Mouse (Mus musculus) spleen, adult 2 months (tissue): ENCODE measurements around the gene Tmem131. TPM values are rescaled to one million over a fixed set of nuclear protein-coding genes. Genes with fewer than 3 reads are reported as not detected.

Source experiments
- DNase-seq, 2 experiments: peaks; one replicate each; pipeline versions ENCODE4 v3.0.0 to v3.0.0-alpha.2; 2012 to 2021; ENCODE audit warnings: low spot score in 2 of 2, low read depth in 1 of 2
- H3K27ac ChIP-seq: fragments of 200-500 bp; 2 replicates; pipeline ENCODE4 v1.5.1; 2012; ENCODE audit warnings: low read length, inconsistent platforms; ENCODE audit not compliant: insufficient read depth
- H3K27me3 ChIP-seq: fragments of 200-500 bp; 2 replicates; pipeline ENCODE4 v1.6.1; 2012; ENCODE audit warnings: mild to moderate bottlenecking, moderate library complexity, low read length, inconsistent platforms; ENCODE audit not compliant: control insufficient read depth, insufficient read depth
- H3K36me3 ChIP-seq: fragments of 200-500 bp; 2 replicates; pipeline ENCODE4 v1.6.1; 2012; ENCODE audit warnings: mild to moderate bottlenecking, low read length, inconsistent platforms; ENCODE audit not compliant: control insufficient read depth, insufficient read depth
- H3K4me1 ChIP-seq: fragments of 200-500 bp; 2 replicates; pipeline ENCODE4 v1.6.1; 2011; ENCODE audit warnings: inconsistent platforms; ENCODE audit not compliant: control insufficient read depth, insufficient read depth, insufficient read length
- H3K4me3 ChIP-seq: fragments of 200-500 bp; 2 replicates; pipeline ENCODE4 v1.5.1; 2011; ENCODE audit warnings: mild to moderate bottlenecking, inconsistent platforms; ENCODE audit not compliant: insufficient read depth, insufficient read length; ENCODE audit errors: extremely low read depth
- CTCF ChIP-seq: fragments of 200-500 bp; IDR thresholded peaks from 2 replicates; pipeline ENCODE4 v1.5.1; 2011; ENCODE audit warnings: mild to moderate bottlenecking, inconsistent platforms; ENCODE audit not compliant: insufficient read depth, insufficient read length, insufficient replicate concordance; ENCODE audit errors: extremely low read depth
- POLR2A ChIP-seq: fragments of 200-500 bp; IDR thresholded peaks from 2 replicates; pipeline ENCODE4 v1.6.1; 2011; ENCODE audit warnings: low read depth, low read length, inconsistent platforms
- whole genome bisulfite sequencing: fragments of 180-500 bp; shearing (Covaris S2); methylation state at CpG from one replicate; pipeline ENCODE4 v1.1.7; 2018; 5-methylcytosine and 5-hydroxymethylcytosine counted together
- polyA plus RNA-seq: library from polyadenylated mRNA; depleted of rRNA; stranded (reverse); fragments of >200 nt; gene quantifications from 2 replicates; pipeline ENCODE4 v1.2.3, GENCODE M21; 2012

Gene Tmem131
- polyA plus RNA-seq, 1 experiment, result 23.7 TPM

DNA sequence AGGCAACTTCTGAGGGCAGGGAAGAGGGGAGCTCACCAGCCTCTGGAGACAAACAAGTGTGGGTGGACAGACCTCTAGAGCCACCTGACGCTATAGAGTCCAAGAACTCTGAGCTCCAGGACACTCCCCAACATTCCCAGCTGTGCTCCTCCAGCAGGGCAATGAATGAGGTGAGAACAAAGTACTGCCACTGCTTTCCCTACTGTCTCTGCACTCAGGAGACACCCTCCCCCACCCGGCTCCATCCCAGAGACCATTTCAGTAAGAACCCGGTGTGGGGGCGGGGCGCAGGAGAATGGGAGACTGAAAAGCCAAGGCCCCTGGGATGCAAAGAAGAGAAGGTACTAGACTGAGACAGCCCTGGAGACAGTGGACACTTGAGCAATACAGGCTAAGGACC lies 98.4 kb downstream of the Tmem131 start:
- H3K4me1 ChIP-seq, result no peaks in the 10 kb centered on the region
- no peak for DNase-seq
- no peak overlapping the region for H3K4me3 ChIP-seq

DNA sequence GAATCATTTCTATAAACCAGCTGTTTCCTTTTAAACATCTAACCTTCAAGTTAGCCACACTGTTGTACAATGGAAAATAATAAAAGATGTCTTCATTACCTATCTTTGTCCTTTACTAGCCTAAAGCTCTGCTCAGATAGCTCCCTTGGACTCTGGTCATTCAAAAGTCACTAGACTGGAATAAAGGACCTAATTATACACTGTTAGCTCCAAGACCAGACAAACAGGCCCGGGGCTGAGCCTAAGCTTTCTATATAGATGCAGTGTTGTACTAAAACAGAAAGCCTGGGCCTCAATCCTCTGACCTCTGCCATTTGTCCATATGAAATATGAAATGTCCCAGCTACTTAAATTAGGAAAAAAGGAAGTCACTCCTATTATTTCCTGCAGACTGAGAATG lies 101.7 kb downstream of the Tmem131 start:
- WGBS, result 88% methylated on average over 1 of the region's 1 CpGs
- H3K4me3 ChIP-seq, result no peak overlapping the region
- peaks cover 2% of the 10 kb centered on the region; the same call in 1 of the 2 replicates for H3K4me1 ChIP-seq
- H3K36me3 ChIP-seq, result peaks cover 8% of the 10 kb centered on the region
- no peak overlapping the region for H3K27ac ChIP-seq
- no peak for TF ChIP-seq CTCF
- TF ChIP-seq POLR2A, result no peak
- H3K27me3 ChIP-seq, result no peaks in the 10 kb centered on the region
- DNase-seq, result no peak

More for the DNA sequence above, 98.4 kb downstream of the Tmem131 start:
- Histone ChIP-seq H3K36me3 (peaks cover 3% of the 10 kb centered on the region; the same call in 1 of the 2 replicates), H3K27ac (no peak overlapping the region), H3K27me3 (no peaks in the 10 kb centered on the region)
- 90% methylated on average over 5 of the region's 5 CpGs for WGBS
- TF ChIP-seq POLR2A, result no peak
- TF ChIP-seq CTCF, result no peak

GRCm38 (mm10) chr1:36840959-36841358 lies 102.5 kb downstream of the Tmem131 start:
- Histone ChIP-seq H3K4me1 (peaks cover 2% of the 10 kb centered on the region; the same call in 1 of the 2 replicates), H3K36me3 (peaks cover 10% of the 10 kb centered on the region), H3K4me3 (no peak overlapping the region), H3K27me3 (no peaks in the 10 kb centered on the region), H3K27ac (no peak overlapping the region)
- DNase-seq, result no peak
- 94% methylated on average over 2 of the region's 2 CpGs for WGBS
- no peak for TF ChIP-seq POLR2A
- TF ChIP-seq CTCF, result no peak

DNA sequence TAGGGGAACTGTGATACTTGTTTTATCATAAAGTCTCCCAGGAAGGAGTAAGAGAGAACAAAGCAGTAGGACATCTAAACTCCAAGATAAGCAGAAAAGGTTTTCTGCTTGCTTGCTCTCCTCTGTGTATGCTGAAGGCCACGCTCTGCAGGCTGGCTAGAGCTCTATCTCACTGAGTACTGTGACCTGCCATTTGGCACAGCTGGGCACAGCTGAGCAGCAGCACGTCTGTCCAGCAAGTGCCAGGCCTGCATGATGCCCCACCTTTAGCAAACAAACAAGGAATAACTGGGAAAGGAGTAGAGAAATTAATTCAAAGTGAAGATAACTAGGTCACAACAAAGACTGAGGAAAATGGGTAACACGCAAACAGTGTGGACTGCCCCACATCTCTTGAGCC lies 103.6 kb downstream of the Tmem131 start:
- no peak overlapping the region for H3K4me3 ChIP-seq
- H3K27ac ChIP-seq, result no peak overlapping the region
- peaks cover 15% of the 10 kb centered on the region for H3K36me3 ChIP-seq
- 88% methylated on average over 3 of the region's 3 CpGs for WGBS
- peaks cover 2% of the 10 kb centered on the region; the same call in 1 of the 2 replicates for H3K4me1 ChIP-seq
- H3K27me3 ChIP-seq, result no peaks in the 10 kb centered on the region
- no peak for TF ChIP-seq CTCF
- TF ChIP-seq POLR2A, result no peak
- no peak for DNase-seq

GRCm38 (mm10) chr1:36836274-36836954 lies 107.1 kb downstream of the Tmem131 start:
- Histone ChIP-seq H3K27me3 (no peaks in the 10 kb centered on the region), H3K4me3 (no peak overlapping the region), H3K27ac (no peak overlapping the region), H3K36me3 (peaks cover 32% of the 10 kb centered on the region), H3K4me1 (peaks cover 2% of the 10 kb centered on the region; the same call in 1 of the 2 replicates)
- 57% methylated on average over 12 of the region's 12 CpGs for WGBS
- DNase-seq, result no peak
- TF ChIP-seq CTCF (no peak), POLR2A (no peak)

DNA sequence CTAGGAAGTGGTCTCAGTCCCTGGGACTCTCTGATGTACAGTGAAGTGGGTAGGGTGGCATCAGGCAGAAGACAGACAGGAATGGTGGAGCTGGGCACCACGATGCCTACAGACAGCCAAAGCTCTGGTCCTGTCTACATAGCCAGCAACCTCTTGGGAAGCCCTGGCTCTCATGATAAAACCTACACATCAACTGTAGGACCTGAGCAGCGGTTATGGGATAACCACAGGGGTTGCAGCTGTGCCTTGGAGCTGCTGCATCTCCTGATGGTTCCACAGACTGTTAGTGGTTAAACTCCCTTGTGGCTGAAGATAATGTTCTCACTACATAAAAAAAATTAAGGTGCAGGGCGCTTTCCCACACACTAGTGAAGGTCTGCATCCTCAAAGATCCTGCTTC lies 107.9 kb downstream of the Tmem131 start:
- Histone ChIP-seq H3K36me3 (peaks cover 33% of the 10 kb centered on the region), H3K27me3 (no peaks in the 10 kb centered on the region), H3K4me3 (no peak overlapping the region), H3K27ac (no peak overlapping the region), H3K4me1 (peaks cover 2% of the 10 kb centered on the region; the same call in 1 of the 2 replicates)
- DNase-seq, result no peak
- TF ChIP-seq CTCF, result no peak
- TF ChIP-seq POLR2A, result no peak
- 27% methylated on average over 3 of the region's 3 CpGs for WGBS

- WGBS, result 96% methylated on average over 7 of the region's 7 CpGs
- H3K36me3 ChIP-seq, result peaks cover 31% of the 10 kb centered on the region
Observed at GRCm38 (mm10) chr1:36834090-36834489, 109.4 kb downstream of the Tmem131 start.

More at GRCm38 (mm10) chr1:36834090-36834489, 109.4 kb downstream of the Tmem131 start:
- Histone ChIP-seq H3K4me1 (peaks cover 2% of the 10 kb centered on the region; the same call in 1 of the 2 replicates), H3K27me3 (no peaks in the 10 kb centered on the region), H3K4me3 (no peak overlapping the region), H3K27ac (no peak overlapping the region)
- no peak for DNase-seq
- TF ChIP-seq CTCF (no peak), POLR2A (no peak)
